8 mouse cellular contexts compared by ENCODE assay signal in genomic region chr4:120283141-120283540, GRCm38 (mm10). TPM values are rescaled to one million over a fixed set of nuclear protein-coding genes. Genes with fewer than 3 reads are reported as not detected.
DNase-seq lines count a peak whose midpoint lies in the region; ATAC-seq and TF ChIP-seq lines count a peak whose summit lies in the region.

No protein-coding gene starts in this region.

- no peaks in the 10 kb centered on the region for H3K36me3 ChIP-seq in intestine, postnatal 0 days (ENCODE audit: control insufficient read depth, insufficient read depth)
- no peaks in the 10 kb centered on the region for H3K36me3 ChIP-seq in midbrain, postnatal 0 days (ENCODE audit: insufficient read depth, low read length)

- DNase-seq in thymus, postnatal 14 days, result peak; percentile 17
- no peak for DNase-seq in thymus, postnatal 0 days (ENCODE audit: low spot score)
- peak; percentile 42 for DNase-seq in embryo, embryonic 9.5 days (ENCODE audit: extremely low spot score)
- DNase-seq in heart, adult 18-20 months, result peak; percentile 89 to 94
- DNase-seq in liver, result peak; percentile 55
- DNase-seq in midbrain, postnatal 0 days (ENCODE audit: low spot score), result peak; percentile 88
- DNase-seq in urinary bladder, postnatal 14 days (ENCODE audit: low spot score), result peak; percentile 83

- peak overlapping the region; percentile 49 for H3K4me3 ChIP-seq in intestine, postnatal 0 days (ENCODE audit: low read depth, low read length)
- H3K4me3 ChIP-seq in midbrain, postnatal 0 days (ENCODE audit: low read depth, low read length), result peak overlapping the region; percentile 54

- WGBS in intestine, postnatal 0 days, result 16% methylated on average over 5 of the region's 6 CpGs
- WGBS in midbrain, postnatal 0 days, result 9% methylated on average over 6 of the region's 6 CpGs

- TF ChIP-seq CTCF in intestine, postnatal 0 days (IDR thresholded peaks at IDR 0.05; ENCODE audit: low read depth), result no peak; the same call in 1 of the 2 replicates
- no peak for TF ChIP-seq CTCF in midbrain, postnatal 0 days (IDR thresholded peaks at IDR 0.05)

- H3K9me3 ChIP-seq in intestine, postnatal 0 days (ENCODE audit: control insufficient read depth), result no peaks in the 10 kb centered on the region
- H3K9me3 ChIP-seq in midbrain, postnatal 0 days (ENCODE audit: low read length), result no peaks in the 10 kb centered on the region

- peak overlapping the region; percentile 50; the same call in 1 of the 2 replicates for H3K9ac ChIP-seq in intestine, postnatal 0 days (ENCODE audit: low read depth, low read length)
- H3K9ac ChIP-seq in midbrain, postnatal 0 days (replicated peaks; ENCODE audit: low read length, poor library complexity, severe bottlenecking), result peak overlapping the region; percentile 64

- H3K27me3 ChIP-seq in intestine, postnatal 0 days (replicated peaks; ENCODE audit: control insufficient read depth, insufficient read depth, low read length), result peaks cover 59% of the 10 kb centered on the region
- no peaks in the 10 kb centered on the region for H3K27me3 ChIP-seq in midbrain, postnatal 0 days (ENCODE audit: insufficient read depth, low read length)

- no peak overlapping the region for H3K27ac ChIP-seq in intestine, postnatal 0 days (ENCODE audit: low read depth, low read length)
- H3K27ac ChIP-seq in midbrain, postnatal 0 days (ENCODE audit: low read depth, low read length), result no peak overlapping the region

- peaks cover 10% of the 10 kb centered on the region; the same call in 1 of the 2 replicates for H3K4me1 ChIP-seq in intestine, postnatal 0 days (replicated peaks; ENCODE audit: control insufficient read depth, insufficient read depth, low read length)
- H3K4me1 ChIP-seq in midbrain, postnatal 0 days (ENCODE audit: insufficient read depth, low read length), result peaks cover 34% of the 10 kb centered on the region

- H3K4me2 ChIP-seq in intestine, postnatal 0 days (replicated peaks; ENCODE audit: low read depth), result peak overlapping the region; percentile 92
- H3K4me2 ChIP-seq in midbrain, postnatal 0 days (ENCODE audit: low read depth, low read length, poor library complexity, severe bottlenecking), result peak overlapping the region; percentile 98

- peak; percentile 67 for ATAC-seq in intestine, postnatal 0 days
- ATAC-seq in midbrain, postnatal 0 days (ENCODE audit: low FRiP score), result peak; percentile 64

RNA-seq across cellular contexts. Expression of gene Foxo6, which starts 4.0 kb away (rescaled TPM):
- not detected in 2 replicates for polyA plus RNA-seq in thymus, postnatal 0 days (2015; fragmentation: Nextera tagmentation; extraction: Ambion mirVana)
- total RNA-seq in heart, adult 18-20 months (2021), result 1 to 10 TPM; 2.2 to 2.7 TPM
- polyA plus RNA-seq in intestine, postnatal 0 days (2015; fragmentation: Nextera tagmentation; extraction: Ambion mirVana), result 0.17 and 0.20 TPM in 2 replicates
- total RNA-seq in midbrain, postnatal 0 days (2014; rRNA removed), result 29.0 and 34.2 TPM in 2 replicates
- polyA plus RNA-seq in midbrain, postnatal 0 days (2015; fragmentation: Nextera tagmentation; extraction: Ambion mirVana), result 1.7 TPM in 2 replicates
